Mouse (Mus musculus): ENCODE measurements around the gene Scarf1. TPM values are rescaled to one million over a fixed set of nuclear protein-coding genes. Genes with fewer than 3 reads are reported as not detected.
"Not testable (repeated sequence)": the region's sequence is repeated elsewhere in the genome, so short reads cannot be mapped to it uniquely, and the experiment has no call there.

Scarf1 gene
- total RNA-seq, 2 experiments from 2014 or later, result 8.5 to 12.1 TPM

- no peak for DNase-seq (ENCODE audit: low spot score)
Measured at GRCm38 (mm10) chr11:75534286-75535033, 21.1 kb downstream of the Scarf1 start.

DNA sequence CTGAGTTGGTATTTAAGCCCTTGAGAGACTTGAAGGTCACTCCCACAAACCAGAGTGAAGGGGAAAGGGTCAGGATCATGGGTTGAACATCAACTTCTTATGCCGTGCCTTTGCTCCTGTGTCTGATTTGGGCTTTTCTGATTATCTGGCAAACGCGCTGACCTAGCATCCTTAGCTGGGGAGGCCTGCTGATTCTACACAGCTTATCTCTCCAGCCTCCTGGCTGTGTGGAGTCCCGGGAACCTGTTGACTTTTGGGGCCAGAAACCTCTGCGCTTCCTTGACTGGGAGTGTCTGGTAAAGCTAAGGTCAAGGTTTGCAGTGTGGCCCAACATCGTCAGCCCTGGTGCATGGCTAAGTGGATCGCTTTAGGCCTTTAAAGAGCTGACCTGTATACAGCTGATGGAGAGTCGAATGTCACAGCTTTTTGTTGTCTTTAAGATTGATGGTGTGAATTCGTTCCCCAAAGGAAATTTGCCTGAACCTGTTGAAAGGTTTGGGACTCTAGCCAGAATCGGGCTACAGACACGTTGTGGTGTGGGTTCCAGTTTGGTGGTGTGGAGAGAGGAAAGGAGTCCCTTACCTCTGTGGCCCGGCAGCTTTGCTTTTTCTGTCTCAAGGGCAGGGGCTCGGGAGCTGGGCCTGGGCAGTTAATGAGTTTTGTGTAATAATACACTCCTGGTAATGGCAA lies 21.9 kb downstream of the Scarf1 start:
- intact Hi-C loops (cut with DNase I), result loop anchor here (2.0 kb wide), 1 partner anchor 14 kb away; no protein-coding TSS in a partner anchor
- no peak for DNase-seq (ENCODE audit: low spot score)

More at GRCm38 (mm10) chr11:75534286-75535033, 21.1 kb downstream of the Scarf1 start:
- intact Hi-C loops (cut with DNase I), result loop anchor here (2.0 kb wide), 1 partner anchor 14 kb away; no protein-coding TSS in a partner anchor

DNA sequence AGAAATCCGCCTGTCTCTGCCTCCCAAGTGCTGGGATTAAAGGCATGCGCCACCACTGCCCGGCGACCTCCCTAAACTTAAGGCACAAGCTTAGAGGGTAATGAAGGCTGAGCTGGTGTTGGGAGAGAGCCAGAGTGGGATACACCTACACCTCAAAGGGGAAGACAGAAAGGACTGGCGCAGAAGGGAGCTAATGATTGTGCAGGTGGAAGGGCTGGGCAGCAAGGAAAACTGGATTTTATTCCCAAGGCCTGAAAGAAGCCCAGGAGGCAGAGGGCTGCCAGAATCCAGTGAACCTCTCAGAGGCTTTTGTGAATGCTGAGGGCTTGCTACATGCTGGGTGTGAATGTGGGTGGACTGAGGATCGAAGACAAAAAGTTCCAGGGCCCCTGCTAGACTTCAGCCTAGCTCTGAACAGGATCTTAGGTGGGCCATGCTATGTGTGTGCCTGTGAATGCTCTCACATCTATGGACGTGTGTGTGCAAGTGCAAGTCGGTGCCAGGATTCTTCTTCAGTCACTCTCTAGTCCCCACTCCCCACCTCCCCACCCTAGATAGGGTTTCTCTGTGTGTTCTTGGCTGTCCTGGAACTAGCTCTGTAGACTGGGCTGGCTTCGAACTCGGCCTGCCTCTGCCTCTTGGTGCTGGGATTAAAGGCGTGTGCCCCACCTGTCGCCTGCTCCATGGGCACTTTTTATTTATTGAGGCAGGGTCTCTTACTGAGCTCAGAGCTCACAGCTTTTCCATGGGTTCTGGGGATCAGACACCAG lies 23.1 kb downstream of the Scarf1 start:
- intact Hi-C loops (cut with DNase I), result no loop called here

DNA sequence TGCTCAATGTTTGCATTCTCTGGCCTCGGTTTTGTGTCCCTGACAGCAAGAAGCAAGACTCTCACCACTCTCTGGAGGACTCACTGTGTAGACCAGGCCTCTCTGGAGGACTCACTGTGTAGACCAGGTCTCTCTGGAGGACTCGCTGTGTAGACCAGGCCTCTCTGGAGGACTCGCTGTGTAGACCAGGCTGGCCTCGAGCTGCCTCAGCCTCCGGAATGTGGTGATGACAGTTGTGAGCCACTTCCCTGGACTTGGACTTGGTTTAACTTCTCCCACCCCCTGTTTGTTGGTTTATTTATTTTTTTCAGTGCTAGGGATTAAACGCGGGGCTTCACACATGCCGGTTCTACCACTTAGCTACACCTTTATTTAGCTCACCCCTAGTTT lies 23.7 kb downstream of the Scarf1 start:
- DNase-seq (ENCODE audit: low spot score), result no peak
- intact Hi-C loops (cut with DNase I), result no loop called here

More for the DNA sequence above, 23.1 kb downstream of the Scarf1 start:
- DNase-seq (ENCODE audit: low spot score), result no peak

DNA sequence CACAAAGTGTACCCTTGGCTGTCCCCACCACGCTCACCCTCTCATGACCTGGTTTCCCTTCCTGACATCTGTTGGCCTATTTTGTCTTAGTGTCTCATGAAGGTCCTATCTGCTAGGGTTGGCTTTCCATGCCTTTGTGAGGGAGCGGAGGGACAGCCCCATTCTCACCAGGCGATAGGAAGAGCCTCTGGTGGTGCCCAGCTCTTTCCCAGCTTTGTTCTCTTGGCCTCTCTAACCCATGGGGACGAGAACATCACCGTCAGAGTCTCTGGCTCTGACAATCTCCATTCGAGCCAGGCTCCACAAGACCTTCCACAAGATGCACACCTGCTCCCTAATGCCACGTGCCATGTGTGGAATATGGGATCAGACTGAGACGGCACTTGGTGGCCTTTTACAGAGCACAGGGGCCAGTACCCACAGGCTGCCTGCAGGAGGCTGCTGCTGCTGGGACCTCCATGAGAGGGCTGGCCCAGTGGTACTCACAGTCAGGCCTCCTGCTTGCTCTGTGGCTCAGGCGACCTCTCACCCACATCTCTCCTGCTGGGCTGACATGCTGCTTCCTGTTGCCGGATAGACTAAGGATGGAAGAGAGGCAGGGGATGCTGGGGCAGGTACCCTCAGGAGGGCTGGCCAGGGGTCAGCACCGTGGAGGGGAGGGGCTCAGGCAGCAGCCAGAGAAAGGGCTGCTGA lies 24.3 kb downstream of the Scarf1 start:
- DNase-seq (ENCODE audit: low spot score), result no peak
- intact Hi-C loops (cut with DNase I), result no loop called here

DNA sequence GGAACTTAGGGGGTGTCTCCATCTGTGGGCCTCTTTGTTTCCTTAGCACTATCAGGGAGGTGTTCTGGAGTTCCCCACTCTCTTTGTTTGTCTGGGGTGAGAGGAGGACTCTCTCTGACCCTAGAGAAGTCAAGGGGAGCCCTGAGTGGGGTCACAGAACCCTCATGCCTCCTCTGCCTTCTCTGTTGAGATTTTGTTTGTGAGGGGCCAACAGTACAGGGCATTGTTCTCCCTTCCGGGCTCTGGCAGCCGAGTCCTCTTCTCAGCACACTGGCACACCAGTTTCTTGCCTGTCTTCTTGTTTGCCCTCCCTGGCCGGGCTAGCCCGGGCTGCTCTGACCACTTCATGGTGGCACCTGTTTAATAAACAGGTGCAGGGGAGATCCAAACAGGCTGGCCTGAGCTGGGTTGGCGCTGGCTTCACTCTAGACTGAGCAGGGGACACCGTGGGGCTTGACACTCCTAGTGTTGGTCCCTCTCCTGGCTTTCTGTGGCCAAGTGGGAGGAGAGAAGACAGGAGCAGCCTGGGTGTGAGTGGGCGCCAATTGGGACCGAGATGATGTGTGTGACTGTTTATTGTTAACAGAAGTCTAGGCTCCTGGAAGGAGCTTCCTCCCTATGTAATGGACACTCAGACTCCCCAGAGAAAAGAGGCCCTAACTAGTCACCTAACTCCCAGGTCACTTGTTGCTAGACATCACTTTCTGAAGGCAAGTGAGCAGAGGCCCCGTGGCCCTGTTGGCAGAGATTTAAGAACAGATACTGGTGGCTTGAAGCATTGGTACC lies 25.0 kb downstream of the Scarf1 start:
- DNase-seq (ENCODE audit: low spot score), result no peak
- intact Hi-C loops (cut with DNase I), result no loop called here

- DNase-seq (ENCODE audit: low spot score), result no peak
- intact Hi-C loops (cut with DNase I), result no loop called here
Measured at GRCm38 (mm10) chr11:75538970-75539299, 25.6 kb downstream of the Scarf1 start.

GRCm38 (mm10) chr11:75540209-75540608 lies 26.9 kb downstream of the Scarf1 start:
- intact Hi-C loops (cut with DNase I), result no loop called here
- DNase-seq (ENCODE audit: low spot score), result no peak

DNA sequence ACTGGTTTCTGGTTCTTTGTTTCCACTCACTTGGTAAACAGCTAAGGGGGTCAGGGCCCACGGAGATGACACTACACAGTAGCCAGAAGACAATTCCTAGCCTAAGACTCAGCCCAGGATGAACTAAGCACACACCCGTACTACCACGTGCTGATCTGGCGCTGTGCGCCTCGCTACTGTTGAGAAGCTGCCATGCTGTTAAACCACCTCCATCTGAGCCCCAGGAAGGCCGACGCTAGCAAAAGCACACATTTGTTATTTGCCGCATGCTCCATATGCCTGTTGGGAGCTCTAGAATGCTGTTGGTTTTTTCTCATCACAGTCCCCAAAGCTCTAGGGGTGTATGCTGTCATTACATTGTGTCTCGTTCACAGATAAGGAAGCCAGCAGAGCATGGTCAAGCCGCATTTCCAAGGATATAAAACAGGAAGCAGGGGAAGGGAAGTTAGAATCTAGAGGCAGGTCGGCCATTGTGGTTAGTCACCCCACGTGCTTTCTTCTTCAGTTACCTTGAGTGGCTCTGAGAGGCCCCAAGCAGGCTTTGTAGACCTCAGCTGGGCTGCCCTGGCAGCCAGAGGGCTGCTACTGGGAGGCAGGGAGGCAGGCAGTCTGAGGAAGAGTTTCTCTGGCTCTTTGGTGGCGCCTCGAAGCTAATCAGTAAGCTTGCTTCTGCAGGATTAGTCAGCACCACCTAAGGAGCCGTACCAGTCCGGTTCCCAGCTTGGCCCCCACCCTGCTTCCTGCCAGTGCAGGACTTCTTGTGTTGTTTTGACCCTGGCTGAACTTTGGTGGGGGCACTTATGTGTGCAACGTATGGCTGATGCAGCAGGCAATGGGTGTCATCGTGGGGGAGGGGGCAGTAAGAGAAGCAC lies 27.6 kb downstream of the Scarf1 start:
- DNase-seq (ENCODE audit: low spot score), result no peak
- intact Hi-C loops (cut with DNase I), result no loop called here

- no peak for DNase-seq (ENCODE audit: low spot score)
- intact Hi-C loops (cut with DNase I), result no loop called here
Measured at GRCm38 (mm10) chr11:75544713-75545112, 31.4 kb downstream of the Scarf1 start.

GRCm38 (mm10) chr11:75546057-75546456 lies 32.7 kb downstream of the Scarf1 start:
- intact Hi-C loops (cut with DNase I), result no loop called here
- no peak for DNase-seq (ENCODE audit: low spot score)

- DNase-seq (ENCODE audit: low spot score), result no peak
- intact Hi-C loops (cut with DNase I), result loop anchor here (2.0 kb wide), 1 partner anchor 15 kb away; no protein-coding TSS in a partner anchor
Measured at GRCm38 (mm10) chr11:75549658-75550111, 36.3 kb downstream of the Scarf1 start.

DNA sequence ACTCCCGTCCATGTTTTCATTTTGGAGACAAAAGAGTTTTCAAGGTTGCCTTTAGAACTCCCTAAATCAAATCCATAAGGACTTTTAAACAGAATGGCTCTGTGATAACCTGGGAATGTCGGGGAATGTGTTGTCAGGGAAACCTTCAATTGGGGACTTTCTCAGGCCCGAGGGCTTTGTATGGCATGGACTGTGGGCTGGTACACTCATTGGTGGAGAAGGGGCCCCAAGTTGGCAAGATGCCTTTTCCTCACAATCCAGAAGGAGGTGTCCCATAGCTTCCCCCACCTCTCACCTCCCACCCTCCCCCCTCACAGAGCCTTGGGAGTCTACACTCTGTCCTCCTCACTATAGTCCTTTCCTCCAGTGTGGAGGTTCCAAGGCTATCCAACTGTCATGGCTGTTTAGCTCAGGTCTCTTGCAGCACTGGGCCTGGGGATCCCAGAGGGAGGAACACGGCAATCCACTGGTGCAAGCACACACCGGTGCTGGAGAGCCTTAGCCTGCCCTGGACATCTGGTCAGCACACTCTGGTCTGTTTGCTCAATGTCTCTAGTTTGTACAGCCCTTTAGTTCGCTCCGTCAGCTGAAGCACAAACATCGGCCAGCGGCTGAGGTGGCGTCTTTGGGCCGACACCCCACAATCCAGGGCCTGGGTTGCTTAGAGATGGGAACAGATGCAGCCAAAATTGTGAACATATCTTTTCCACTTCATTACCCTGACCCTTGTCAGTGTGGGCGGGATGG lies 37.0 kb downstream of the Scarf1 start:
- DNase-seq (ENCODE audit: low spot score), result peak; percentile 55
- intact Hi-C loops (cut with DNase I), result no loop called here

DNA sequence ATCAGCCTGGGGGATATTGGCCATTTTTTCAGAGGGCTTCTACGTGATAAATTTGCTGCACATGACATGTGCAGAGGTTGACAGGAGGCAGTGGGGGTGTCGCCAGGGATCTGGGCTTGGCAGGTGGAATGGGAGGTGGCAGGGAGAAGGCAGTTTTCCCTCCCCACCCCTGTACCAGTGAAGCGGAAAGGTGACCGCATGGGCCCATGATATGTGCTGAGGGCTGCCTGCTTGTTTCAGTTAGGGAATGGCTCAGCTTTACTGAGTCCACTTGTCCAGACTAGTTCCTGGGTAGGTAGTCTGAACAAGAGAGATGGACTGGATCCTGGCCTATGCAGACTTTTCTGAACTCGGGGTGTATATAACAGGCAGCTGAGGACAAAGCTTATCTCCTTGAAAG lies 38.0 kb downstream of the Scarf1 start:
- intact Hi-C loops (cut with DNase I), result no loop called here
- no peak for DNase-seq (ENCODE audit: low spot score)

GRCm38 (mm10) chr11:75551961-75552441 lies 38.7 kb downstream of the Scarf1 start:
- peak; percentile 67 for DNase-seq (ENCODE audit: low spot score)
- intact Hi-C loops (cut with DNase I), result no loop called here

- intact Hi-C loops (cut with DNase I), result no loop called here
- no peak for DNase-seq (ENCODE audit: low spot score)
Measured at GRCm38 (mm10) chr11:75552906-75553482, 39.7 kb downstream of the Scarf1 start.

DNA sequence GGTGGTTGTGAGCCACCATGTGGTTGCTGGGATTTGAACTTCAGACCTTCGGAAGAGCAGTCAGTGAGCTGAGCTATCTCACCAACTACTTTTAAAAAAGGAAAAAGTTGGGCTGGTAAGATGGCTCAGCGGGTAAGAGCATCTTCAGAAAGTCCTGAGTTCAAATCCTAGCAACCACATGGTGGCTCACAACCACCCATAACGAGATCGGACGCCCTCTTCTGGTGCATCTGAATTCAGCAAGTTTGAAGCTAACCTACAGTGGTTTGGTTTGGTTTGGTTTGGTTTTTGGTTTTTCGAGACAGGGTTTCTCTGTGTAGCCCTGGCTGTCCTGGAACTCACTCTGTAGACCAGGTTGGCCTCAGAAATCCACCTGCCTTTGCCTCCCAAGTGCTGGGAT lies 42.7 kb downstream of the Scarf1 start:
- DNase-seq (ENCODE audit: low spot score); intact Hi-C loops (cut with DNase I): not testable (repeated sequence)
